Mouse (Mus musculus): Measurements from ENCODE around the gene Mpc1.
"Not testable (repeated sequence)": the region's sequence is repeated elsewhere in the genome, so short reads cannot be mapped to it uniquely, and the experiment has no call there.

Mpc1 gene

DNA sequence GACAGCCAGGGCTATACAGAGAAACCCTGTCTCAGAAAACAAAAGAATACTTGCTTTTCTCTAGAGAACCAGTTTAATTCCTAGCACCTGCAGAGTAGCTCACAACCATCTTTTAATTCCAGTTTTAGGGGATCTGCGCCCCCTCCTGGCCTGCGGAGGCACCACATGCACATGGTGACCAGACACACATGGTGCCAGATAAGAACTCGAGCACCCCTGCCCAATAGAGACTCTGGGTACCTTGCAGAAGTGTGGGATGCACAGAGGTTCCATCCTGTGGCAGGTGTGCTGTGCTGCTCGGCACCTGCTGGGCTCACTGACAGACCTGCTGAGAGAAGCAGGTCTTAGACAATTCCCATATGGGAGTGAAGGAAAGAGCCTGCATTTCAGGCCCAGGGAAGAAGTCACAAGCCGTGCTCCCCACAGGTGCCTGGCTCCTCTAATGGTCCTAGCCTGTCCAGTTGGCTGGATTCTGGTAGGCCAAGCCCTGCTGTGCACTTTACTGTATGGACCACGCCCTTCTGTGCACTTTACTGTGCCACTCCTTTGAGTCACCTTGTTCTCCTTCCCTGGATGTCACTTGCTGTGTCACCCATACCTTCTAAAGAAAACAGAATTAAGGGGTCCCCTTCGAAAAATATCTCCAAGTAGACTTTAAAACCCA lies 45.9 kb downstream of the Mpc1 start:
- DNase-seq (ENCODE audit: low spot score): no peak

GRCm38 (mm10) chr17:8330602-8331001 lies 47.9 kb downstream of the Mpc1 start:
- DNase-seq (ENCODE audit: low spot score): no peak

GRCm38 (mm10) chr17:8337159-8337558 lies 54.5 kb downstream of the Mpc1 start, which contains the start of gene Prr18:
TSS of gene Prr18 (plus strand) at chr17:8337459.
- DNase-seq (ENCODE audit: low spot score): not testable (repeated sequence)

DNA sequence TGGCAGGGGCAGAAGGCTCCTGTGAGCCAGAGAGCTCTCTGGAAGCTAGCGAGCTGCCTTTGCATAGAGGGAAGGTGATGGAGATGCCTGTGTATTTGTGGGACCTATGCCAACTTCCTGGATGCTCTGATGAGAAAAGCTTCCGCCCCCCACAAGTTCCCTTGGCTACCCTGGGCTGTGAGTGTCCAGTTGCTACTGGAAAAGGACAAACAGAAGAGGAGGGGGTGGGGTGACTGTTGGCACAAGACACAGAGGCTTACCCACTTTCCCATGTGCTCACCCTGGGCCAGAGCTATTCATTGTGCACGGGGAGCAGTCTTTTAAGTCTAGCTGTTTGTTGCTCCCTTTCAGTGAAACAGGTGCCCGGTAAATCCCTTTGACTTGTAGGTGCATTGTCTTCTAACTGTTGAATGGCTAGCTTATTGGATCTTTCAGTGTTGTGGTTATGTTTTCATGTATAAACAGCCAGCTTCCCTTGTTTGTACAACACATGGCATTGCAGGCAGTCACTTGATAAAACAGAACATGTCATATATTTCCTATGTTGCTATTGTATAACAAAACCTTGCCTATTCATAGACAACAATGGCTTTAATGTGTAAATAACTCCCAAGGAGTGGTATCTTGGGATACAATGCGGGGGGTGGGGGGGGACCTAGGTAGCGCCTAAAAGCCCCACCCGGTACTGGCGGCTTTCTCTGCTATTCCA lies 57.1 kb downstream of the Mpc1 start:
- DNase-seq (ENCODE audit: low spot score): no peak

DNA sequence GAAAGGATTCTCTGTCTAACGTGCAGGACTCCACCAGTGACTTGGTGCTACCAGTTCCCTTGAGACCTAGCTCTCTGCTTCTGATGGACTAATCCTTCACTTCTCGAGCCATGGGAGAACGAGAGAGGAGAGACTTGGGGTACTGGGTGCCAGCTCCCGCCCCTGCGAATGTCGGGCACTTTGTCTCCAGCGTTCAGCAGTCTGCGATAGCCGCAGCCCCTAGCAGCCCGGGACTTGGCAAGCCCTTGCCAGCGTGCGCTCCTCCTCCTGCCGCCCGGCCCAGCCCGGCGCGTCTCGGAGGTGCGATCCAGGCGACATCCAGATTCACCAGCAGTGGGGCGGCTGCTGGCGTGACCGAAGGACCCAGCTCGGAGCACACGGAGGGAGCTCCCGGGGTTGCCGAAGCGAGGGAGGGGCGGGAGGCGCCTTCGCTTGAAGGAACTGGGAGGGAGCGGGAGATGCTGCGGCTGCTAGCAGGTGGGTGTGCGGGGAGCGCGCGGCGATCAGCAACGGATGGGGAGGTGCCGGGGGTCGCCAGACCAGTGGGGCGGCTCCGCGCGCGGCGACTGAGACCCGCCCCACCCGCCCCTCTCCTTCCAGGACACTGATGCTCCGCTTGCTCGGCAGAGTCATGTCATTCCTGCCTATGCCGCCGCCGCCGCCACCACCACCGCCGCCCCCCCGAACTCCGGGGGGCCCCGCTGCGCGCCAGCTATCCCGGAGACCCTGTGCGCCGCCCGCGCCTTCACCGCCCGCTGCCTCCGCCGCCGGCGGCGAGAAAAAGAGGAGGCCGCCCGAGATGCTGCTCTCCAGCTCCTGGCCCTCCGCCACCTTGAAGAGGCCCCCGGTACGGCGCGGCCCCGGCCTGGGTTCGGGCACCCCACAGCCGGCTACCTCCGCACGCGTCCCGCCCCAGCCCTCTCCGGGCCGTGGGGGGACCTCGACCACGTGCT lies 58.0 kb downstream of the Mpc1 start:
- DNase-seq (ENCODE audit: low spot score): peak; percentile 58

DNA sequence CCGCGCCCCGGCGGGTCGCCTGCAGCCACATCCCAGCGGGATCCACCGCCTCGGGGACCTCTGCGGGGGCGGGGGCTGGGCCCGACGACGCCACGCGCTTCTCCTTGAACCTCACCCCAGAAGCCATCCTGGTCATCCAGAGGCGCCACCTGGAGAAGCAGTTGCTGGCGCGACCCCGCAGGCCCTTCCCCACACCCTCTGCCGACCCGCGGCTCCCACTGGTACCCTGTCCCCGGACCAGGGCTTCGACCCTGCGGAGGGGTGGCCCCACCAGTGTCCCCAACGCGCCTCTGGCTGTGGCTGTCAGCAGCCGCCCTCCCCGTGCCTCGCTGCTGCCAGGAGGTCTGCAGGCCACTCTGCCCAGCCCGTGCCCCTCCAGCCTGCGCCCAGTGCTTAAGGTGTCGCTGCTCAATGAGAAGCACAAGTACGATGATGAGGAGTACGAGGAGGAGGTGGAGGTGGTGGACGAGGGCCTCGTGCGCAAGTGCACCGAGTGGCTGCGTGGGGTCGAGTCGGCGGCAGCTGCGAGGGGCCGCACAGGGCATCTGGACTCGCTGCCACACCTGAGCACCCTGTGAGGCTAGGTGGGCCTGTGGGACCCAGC lies 58.8 kb downstream of the Mpc1 start:
- peak; percentile 34 for DNase-seq (ENCODE audit: low spot score)

DNA sequence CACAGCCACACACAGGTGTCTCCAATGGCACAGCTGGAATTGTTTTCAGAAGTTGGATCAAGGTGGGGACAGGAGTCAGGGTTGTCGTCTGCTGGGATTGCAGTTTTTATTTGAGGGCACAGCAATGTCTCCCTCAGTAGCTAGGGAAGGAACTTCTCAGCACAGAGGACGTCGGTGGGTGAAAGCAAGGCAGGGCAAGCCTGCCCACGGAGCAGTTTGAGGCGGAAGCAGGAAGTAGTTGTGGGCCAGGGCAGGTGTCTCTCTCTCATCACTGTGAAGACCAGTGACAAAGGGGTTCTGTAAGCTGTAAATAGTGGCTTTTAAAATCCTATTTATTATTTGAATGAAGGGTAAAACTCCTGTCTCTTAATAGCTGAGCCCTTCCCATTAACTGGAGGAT lies 60.0 kb downstream of the Mpc1 start:
- no peak for DNase-seq (ENCODE audit: low spot score)

GRCm38 (mm10) chr17:8343416-8343815 lies 60.7 kb downstream of the Mpc1 start:
- DNase-seq (ENCODE audit: low spot score): no peak

Measured in retina, embryonic 14.5 days (tissue).